Mouse (Mus musculus) liver, embryonic 14.5 days (tissue): ENCODE data around the gene Cnfn. TPM values are rescaled to one million over a fixed set of nuclear protein-coding genes. Genes with fewer than 3 reads are reported as not detected.
"Not testable (repeated sequence)": the region's sequence is repeated elsewhere in the genome, so short reads cannot be mapped to it uniquely, and the experiment has no call there.

Experiments
- ATAC-seq: fragments of 200-750 bp; cut with Nextera tagmentation; 2 replicates; pipeline ENCODE4 v1.8.0; 2017; ENCODE audit warnings: moderate number of reproducible peaks, mild to moderate bottlenecking, moderate library complexity; ENCODE audit not compliant: insufficient read depth
- DNase-seq, 3 experiments: peaks; one replicate each; pipeline ENCODE4 v3.0.0-alpha.2; 2012 to 2013; ENCODE audit warnings: low read depth in 3 of 3, low spot score in 3 of 3
- H3K27ac ChIP-seq: fragments of 300-500 bp; sonication (generic); 2 replicates; pipeline ENCODE4 v1.5.1; 2014; ENCODE audit warnings: moderate library complexity, mild to moderate bottlenecking, control low read depth, inconsistent platforms
- H3K27me3 ChIP-seq: fragments of 300-500 bp; sonication (generic); 2 replicates; pipeline ENCODE4 v1.6.1; 2014; ENCODE audit warnings: mild to moderate bottlenecking, low read length, moderate library complexity; ENCODE audit not compliant: control insufficient read depth, insufficient read depth
- H3K36me3 ChIP-seq: fragments of 300-500 bp; sonication (generic); replicated peaks from 2 replicates; pipeline ENCODE4 v1.6.1; 2014; ENCODE audit warnings: low read depth; ENCODE audit not compliant: control insufficient read depth, insufficient read depth
- H3K4me1 ChIP-seq, 2 experiments: fragments of 200-500 bp in 1 of 2; fragments of 300-500 bp in 1 of 2; sonication (generic) in 1 of 2; replicated peaks; 2 replicates each; pipeline ENCODE4 v1.6.1; 2012 to 2014; ENCODE audit warnings: antibody characterized with exemption in 1 of 2, inconsistent platforms in 1 of 2, low read length in 1 of 2; ENCODE audit not compliant: control insufficient read depth in 2 of 2, insufficient read depth in 2 of 2
- H3K4me2 ChIP-seq: fragments of 300-500 bp; sonication (generic); 2 replicates; pipeline ENCODE4 v1.6.1; 2014; ENCODE audit warnings: low read depth, mild to moderate bottlenecking, control low read depth, moderate library complexity
- H3K4me3 ChIP-seq, 2 experiments: fragments of 200-500 bp in 1 of 2; fragments of 300-500 bp in 1 of 2; sonication (generic) in 1 of 2; 2 replicates each; pipeline ENCODE4 v1.5.1; 2012 to 2014; ENCODE audit warnings: low read depth in 2 of 2, low read length in 2 of 2, mild to moderate bottlenecking in 2 of 2, control low read depth in 1 of 2, inconsistent platforms in 1 of 2, moderate library complexity in 1 of 2; ENCODE audit not compliant: insufficient read depth in 1 of 2
- H3K9ac ChIP-seq: fragments of 300-500 bp; sonication (generic); replicated peaks from 2 replicates; pipeline ENCODE4 v1.6.1; 2014; ENCODE audit warnings: mild to moderate bottlenecking, control low read depth, moderate library complexity
- H3K9me3 ChIP-seq: fragments of 300-500 bp; sonication (generic); 2 replicates; pipeline ENCODE4 v1.6.1; 2016; ENCODE audit warnings: low read length, mixed read lengths; ENCODE audit not compliant: control insufficient read depth
- CTCF ChIP-seq: IDR thresholded peaks from 2 replicates; pipeline ENCODE4 v1.5.1; 2016; ENCODE audit warnings: antibody characterized with exemption, low read depth, control low read depth
- EP300 ChIP-seq: IDR thresholded peaks from 2 replicates; pipeline ENCODE4 v1.6.1; 2016; ENCODE audit warnings: antibody characterized with exemption, low read depth
- WGBS: fragments of 180-500 bp; shearing (Covaris S2); extraction: QIAGEN DNeasy Blood & Tissue Kit; methylation state at CpG from one replicate; pipeline ENCODE4 v1.1.7; 2014; ENCODE audit not compliant: insufficient replicate concordance; 5-methylcytosine and 5-hydroxymethylcytosine counted together
- polyA plus RNA-seq, 2 experiments: library from polyadenylated mRNA; depleted of rRNA in 1 of 2; stranded (reverse) in 1 of 2; unstranded in 1 of 2; fragments of >200 nt; fragmentation: Nextera tagmentation in 1 of 2; extraction: Ambion mirVana in 1 of 2; gene quantifications; 2 replicates each; pipeline versions ENCODE4 v1.2.1 to v1.2.3; 2012 to 2014

Cnfn gene
- polyA plus RNA-seq, 2 experiments, result not detected

GRCm38 (mm10) chr7:25341000-25341784 lies 28.3 kb downstream of the Cnfn start:
- no peak overlapping the region for H3K27ac ChIP-seq
- no peak overlapping the region for H3K4me2 ChIP-seq
- H3K4me3 ChIP-seq, result no peak overlapping the region
- ATAC-seq (no peak), DNase-seq (no peak)
- H3K27me3 ChIP-seq, result no peaks in the 10 kb centered on the region
- no peak for TF ChIP-seq CTCF
- TF ChIP-seq EP300, result no peak
- 68% methylated on average over 20 of the region's 20 CpGs for WGBS
- H3K9me3 ChIP-seq, result no peaks in the 10 kb centered on the region
- H3K36me3 ChIP-seq, result no peaks in the 10 kb centered on the region
- no peak overlapping the region for H3K9ac ChIP-seq
- no peaks in the 10 kb centered on the region for H3K4me1 ChIP-seq

- no peaks in the 10 kb centered on the region for H3K36me3 ChIP-seq
- H3K4me2 ChIP-seq, result no peak overlapping the region
- H3K27me3 ChIP-seq, result no peaks in the 10 kb centered on the region
- TF ChIP-seq EP300, result no peak
- no peak for TF ChIP-seq CTCF
- no peak overlapping the region for H3K27ac ChIP-seq
- ATAC-seq, result no peak
- no peaks in the 10 kb centered on the region for H3K4me1 ChIP-seq
- DNase-seq, result no peak
- H3K9ac ChIP-seq, result no peak overlapping the region
- WGBS, result 71% methylated on average over 9 of the region's 9 CpGs
- H3K9me3 ChIP-seq, result no peaks in the 10 kb centered on the region
- H3K4me3 ChIP-seq, result no peak overlapping the region
Measured at GRCm38 (mm10) chr7:25339329-25339728, 30.2 kb downstream of the Cnfn start.

- no peak overlapping the region for H3K27ac ChIP-seq
- H3K4me2 ChIP-seq, result no peak overlapping the region
- H3K4me3 ChIP-seq, result no peak overlapping the region
- H3K9ac ChIP-seq, result no peak overlapping the region
- 0 out of 2 replicates have a peak, but pooled peaks have one; percentile 0 for TF ChIP-seq CTCF
- no peak for TF ChIP-seq EP300
- ATAC-seq (no peak), DNase-seq (no peak)
- no peaks in the 10 kb centered on the region for H3K4me1 ChIP-seq
- H3K9me3 ChIP-seq, result no peaks in the 10 kb centered on the region
- no peaks in the 10 kb centered on the region for H3K27me3 ChIP-seq
- WGBS, result 69% methylated on average over 12 of the region's 12 CpGs
- no peaks in the 10 kb centered on the region for H3K36me3 ChIP-seq
Measured at GRCm38 (mm10) chr7:25334472-25334871, 35.1 kb downstream of the Cnfn start.

- no peak overlapping the region for H3K9ac ChIP-seq
- no peak overlapping the region for H3K27ac ChIP-seq
- H3K4me1 ChIP-seq, result no peaks in the 10 kb centered on the region
- H3K9me3 ChIP-seq, result no peaks in the 10 kb centered on the region
- no peaks in the 10 kb centered on the region for H3K27me3 ChIP-seq
- ATAC-seq (peak; percentile 50), DNase-seq (peak; percentile 47 to 57 (median 55))
- no peaks in the 10 kb centered on the region for H3K36me3 ChIP-seq
- H3K4me3 ChIP-seq, result no peak overlapping the region
- WGBS, result 42% methylated on average over 16 of the region's 16 CpGs
- H3K4me2 ChIP-seq, result no peak overlapping the region
- peak; percentile 95 for TF ChIP-seq CTCF
- TF ChIP-seq EP300, result no peak
Measured at GRCm38 (mm10) chr7:25333596-25334307, 35.8 kb downstream of the Cnfn start.

GRCm38 (mm10) chr7:25326233-25326632 lies 43.3 kb downstream of the Cnfn start:
- ATAC-seq, result no peak
- DNase-seq, result no peak
- TF ChIP-seq EP300 (no peak), CTCF (no peak)

GRCm38 (mm10) chr7:25325431-25325830 lies 44.1 kb downstream of the Cnfn start:
- H3K9me3 ChIP-seq, H3K4me3 ChIP-seq, ATAC-seq, H3K36me3 ChIP-seq, DNase-seq, H3K27me3 ChIP-seq, H3K27ac ChIP-seq, H3K4me1 ChIP-seq, H3K4me2 ChIP-seq, H3K9ac ChIP-seq: not testable (repeated sequence)
- 45% methylated on average over 6 of the region's 6 CpGs for WGBS

More at GRCm38 (mm10) chr7:25326233-25326632, 43.3 kb downstream of the Cnfn start:
- no peak overlapping the region for H3K27ac ChIP-seq
- H3K36me3 ChIP-seq, result no peaks in the 10 kb centered on the region
- H3K27me3 ChIP-seq, result no peaks in the 10 kb centered on the region
- no peak overlapping the region for H3K4me3 ChIP-seq
- WGBS, result 57% methylated on average over 8 of the region's 8 CpGs
- H3K9ac ChIP-seq, result no peak overlapping the region
- H3K9me3 ChIP-seq, result no peaks in the 10 kb centered on the region
- no peaks in the 10 kb centered on the region for H3K4me1 ChIP-seq
- no peak overlapping the region for H3K4me2 ChIP-seq
